Mouse (Mus musculus): Measurements from ENCODE around the gene Cdc73. TPM values are rescaled to one million over a fixed set of nuclear protein-coding genes. Genes with fewer than 3 reads are reported as not detected.
A peak's percentile ranks its signal among the peaks of the same experiment; 100 is the strongest.

The Cdc73 gene
- total and polyA plus RNA-seq, 3 experiments: 13.4 to 85.0 (median 21.5) TPM

DNA sequence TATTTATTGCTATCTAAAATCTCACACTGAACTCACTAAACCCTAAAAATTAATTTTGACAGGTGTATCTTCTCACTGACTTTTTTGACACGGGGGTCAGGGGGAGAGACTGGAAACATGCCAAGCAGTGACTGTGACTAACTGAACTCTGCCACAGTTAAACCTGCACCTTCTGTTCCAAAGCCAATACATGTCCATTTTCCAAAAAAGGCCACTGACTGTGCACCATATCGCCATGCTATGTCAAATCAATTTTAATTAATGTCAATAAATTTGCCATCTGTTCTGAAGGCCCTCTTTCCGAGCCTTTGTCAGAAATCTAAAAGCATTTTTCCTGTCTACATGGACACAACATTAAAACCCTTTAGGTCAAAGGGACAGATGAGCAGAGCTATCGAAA is 57.3 kb downstream of the Cdc73 start:
- no peak for DNase-seq (ENCODE audit: extremely low read depth)
- dilution Hi-C loops (cut with MboI; ENCODE audit: extremely low pct_ligation_motif_present, extremely low pct_unique_long_range_greater_than_20kb, low sequenced_read_pairs): no loop called here
- peaks cover 2% of the 10 kb centered on the region; the same call in 1 of the 2 replicates for H3K79me2 ChIP-seq (replicated peaks; ENCODE audit: control insufficient read depth, extremely low read depth, insufficient read depth, poor library complexity, severe bottlenecking)
- H3K4me2 ChIP-seq (ENCODE audit: insufficient read depth, low read depth, poor library complexity, severe bottlenecking): no peak overlapping the region
- no peaks in the 10 kb centered on the region for H3K27me3 ChIP-seq (replicated peaks)
- no peak overlapping the region for H3K9ac ChIP-seq (ENCODE audit: insufficient read depth, low read depth)
- no peak for TF ChIP-seq IRF4 (IDR thresholded peaks at IDR 0.05; ENCODE audit: low read depth, low read length)
- TF ChIP-seq GABPA (IDR thresholded peaks at IDR 0.05; ENCODE audit: insufficient replicate concordance, low read depth, low read length): no peak
- no peak for TF ChIP-seq MXI1 (IDR thresholded peaks at IDR 0.05; ENCODE audit: low read depth, low read length)
- TF ChIP-seq POLR2AphosphoS2 (IDR thresholded peaks at IDR 0.05; ENCODE audit: low read depth, low read length): no peak
- no peak for TF ChIP-seq ZC3H11A (IDR thresholded peaks at IDR 0.05; ENCODE audit: low read depth, low read length)
- TF ChIP-seq TBP (conservative IDR thresholded peaks at IDR 0.05; ENCODE audit: low read depth, low read length): no peak
- TF ChIP-seq KAT2A (IDR thresholded peaks at IDR 0.05; ENCODE audit: insufficient replicate concordance, low read length): no peak
- TF ChIP-seq MAZ (IDR thresholded peaks at IDR 0.05; ENCODE audit: low read depth, low read length): no peak
- TF ChIP-seq MAX (IDR thresholded peaks at IDR 0.05; ENCODE audit: low read length): no peak
- no peak for TF ChIP-seq NRF1 (IDR thresholded peaks at IDR 0.05; ENCODE audit: low read depth, low read length)
- TF ChIP-seq BHLHE40 (IDR thresholded peaks at IDR 0.05; ENCODE audit: low read depth, low read length): no peak
- TF ChIP-seq CTCF (conservative IDR thresholded peaks at IDR 0.05 in 1 of 2, IDR thresholded peaks at IDR 0.05 in 1 of 2; ENCODE audit: low read depth in 2 of 2, low read length in 2 of 2): no peak
- TF ChIP-seq RCOR1 (conservative IDR thresholded peaks at IDR 0.05; ENCODE audit: low read depth, low read length): no peak
- no peak for TF ChIP-seq CHD2 (IDR thresholded peaks at IDR 0.05; ENCODE audit: low read length)
- TF ChIP-seq ZKSCAN1 (IDR thresholded peaks at IDR 0.05; ENCODE audit: borderline replicate concordance, low read depth, low read length): no peak
- TF ChIP-seq USF1 (IDR thresholded peaks at IDR 0.05; ENCODE audit: low read depth, low read length): no peak
- no peak for TF ChIP-seq PAX5 (IDR thresholded peaks at IDR 0.05; ENCODE audit: low read length)
- TF ChIP-seq SMC3 (IDR thresholded peaks at IDR 0.05; ENCODE audit: low read depth, low read length): no peak
- H3K36me3 ChIP-seq (replicated peaks in 1 of 2; ENCODE audit: control insufficient read depth in 1 of 2, insufficient read depth in 1 of 2, low read length in 1 of 2): peaks cover 7 to 27% of the 10 kb centered on the region in 2 experiments
- in situ Hi-C loops (cut with MboI; ENCODE audit: low pct_ligation_motif_present, low pct_unique_long_range_greater_than_20kb, low sequenced_read_pairs): no loop called here
- no peak overlapping the region for H3K27ac ChIP-seq (ENCODE audit: insufficient read depth, low read depth)
- H3K4me3 ChIP-seq (replicated peaks in 1 of 3; ENCODE audit: low read depth in 2 of 3, low read length in 2 of 3, poor library complexity in 1 of 3): no peak overlapping the region
- no peaks in the 10 kb centered on the region for H3K9me3 ChIP-seq (replicated peaks; ENCODE audit: low read length)
- H3K4me1 ChIP-seq (ENCODE audit: control insufficient read depth in 1 of 2, insufficient read depth in 2 of 2): no peaks in the 10 kb centered on the region

GRCm38 (mm10) chr1:143644221-143644620 is 58.5 kb downstream of the Cdc73 start:
- TF ChIP-seq SMC3 (IDR thresholded peaks at IDR 0.05; ENCODE audit: low read depth, low read length): peak; percentile 44
- peak; percentile 61 for TF ChIP-seq RAD21 (IDR thresholded peaks at IDR 0.05; ENCODE audit: low read depth, low read length)
- TF ChIP-seq CTCF (conservative IDR thresholded peaks at IDR 0.05 in 1 of 2, IDR thresholded peaks at IDR 0.05 in 1 of 2; ENCODE audit: low read depth in 2 of 2, low read length in 2 of 2): peak in 1 of 2 experiments; percentile 66; a peak in 3 of 4 replicates
- no peak for TF ChIP-seq HCFC1 (IDR thresholded peaks at IDR 0.05; ENCODE audit: low read depth, low read length)
- no peak for TF ChIP-seq PAX5 (IDR thresholded peaks at IDR 0.05; ENCODE audit: low read length)
- peaks cover 3 to 21% of the 10 kb centered on the region in 2 experiments for H3K36me3 ChIP-seq (replicated peaks in 1 of 2; ENCODE audit: control insufficient read depth in 1 of 2, insufficient read depth in 1 of 2, low read length in 1 of 2)
- no peak overlapping the region for H3K27ac ChIP-seq (ENCODE audit: insufficient read depth, low read depth)
- no peaks in the 10 kb centered on the region for H3K4me1 ChIP-seq (ENCODE audit: control insufficient read depth in 1 of 2, insufficient read depth in 2 of 2)
- peak; percentile 57 for DNase-seq (ENCODE audit: extremely low read depth)
- no peak overlapping the region for H3K4me2 ChIP-seq (ENCODE audit: insufficient read depth, low read depth, poor library complexity, severe bottlenecking)
- no peaks in the 10 kb centered on the region for H3K9me3 ChIP-seq (replicated peaks; ENCODE audit: low read length)
- H3K9ac ChIP-seq (ENCODE audit: insufficient read depth, low read depth): no peak overlapping the region
- in situ Hi-C loops (cut with MboI; ENCODE audit: low pct_ligation_motif_present, low pct_unique_long_range_greater_than_20kb, low sequenced_read_pairs) (no loop called here), dilution Hi-C loops (cut with MboI; ENCODE audit: extremely low pct_ligation_motif_present, extremely low pct_unique_long_range_greater_than_20kb, low sequenced_read_pairs) (no loop called here)
- H3K27me3 ChIP-seq (replicated peaks): no peaks in the 10 kb centered on the region
- no peak overlapping the region for H3K4me3 ChIP-seq (replicated peaks in 1 of 3; ENCODE audit: low read depth in 2 of 3, low read length in 2 of 3, poor library complexity in 1 of 3)
- peaks cover 2% of the 10 kb centered on the region; the same call in 1 of the 2 replicates for H3K79me2 ChIP-seq (replicated peaks; ENCODE audit: control insufficient read depth, extremely low read depth, insufficient read depth, poor library complexity, severe bottlenecking)
